Mouse (Mus musculus) small intestine, adult 2 months (tissue): ENCODE measurements around the gene Ift81.

Experiments used
- CTCF ChIP-seq: fragments of 200-500 bp; IDR thresholded peaks from 2 replicates; pipeline ENCODE4 v1.5.1; 2012; ENCODE audit warnings: low read depth, mild to moderate bottlenecking, control low read depth, inconsistent platforms, low read length, moderate library complexity, mixed read lengths; ENCODE audit not compliant: insufficient replicate concordance, insufficient read length; ENCODE audit errors: extremely low read depth
- POLR2A ChIP-seq: fragments of 200-500 bp; IDR thresholded peaks from 2 replicates; pipeline ENCODE4 v1.6.1; 2012; ENCODE audit warnings: low read depth, mild to moderate bottlenecking, control low read depth, inconsistent platforms, low read length, moderate library complexity

- TF ChIP-seq CTCF, result no peak
- no peak for TF ChIP-seq POLR2A
These were observed 111.1 kb downstream of the Ift81 start for GRCm38 (mm10) chr5:122503015-122503759.
